31 mouse cellular contexts compared by ENCODE assay signal in genomic region chr4:141711250-141711649, GRCm38 (mm10). TPM values are rescaled to one million over a fixed set of nuclear protein-coding genes. Genes with fewer than 3 reads are reported as not detected.
DNase-seq lines count a peak whose midpoint lies in the region; TF ChIP-seq lines count a peak whose summit lies in the region.
"Had no signal": no experiment of that assay in that cellular context is flagged by ENCODE, and none has a peak within 500 bp of the region (broad histone marks: within the 10 kb centered on the region; RNA-seq: fewer than 3 reads in every experiment).

No protein-coding gene starts in this region.

- H3K4me3 ChIP-seq in left cerebral cortex, adult 2 months: no peak overlapping the region
- H3K4me3 ChIP-seq in thymus, adult 2 months (ENCODE audit: control insufficient read depth, insufficient read depth, low read length): no peak overlapping the region
- H3K4me3 ChIP-seq: embryonic facial prominence, embryonic 12.5 days; embryonic facial prominence, embryonic 15.5 days; hindbrain, embryonic 12.5 days; hindbrain, embryonic 15.5 days had no signal

- DNase-seq in frontal cortex, postnatal 36 days (ENCODE audit: low spot score in 2 of 2): peak; percentile 21 to 49
- no peak for DNase-seq in frontal cortex, postnatal 25 days (ENCODE audit: low spot score in 2 of 2)
- no peak for DNase-seq in left cerebral cortex, adult 2 months (ENCODE audit: extremely low spot score in 1 of 2, low spot score in 2 of 2)
- no peak for DNase-seq in left cerebral cortex, adult 11 months (ENCODE audit: low spot score)
- peak; percentile 59 for DNase-seq in right cerebral cortex, adult 18-20 months
- no peak for DNase-seq in right cerebral cortex, postnatal 4 days
- no peak for DNase-seq in thymus, adult 2 months
- DNase-seq: adrenal gland, postnatal 10 days; adrenal gland, postnatal 36 days; B cell, adult 2 months; cerebellum, adult 11 months; cerebellum, adult 2 months; cerebellum, adult 9-11 months; cerebellum, postnatal 25 days; forebrain, postnatal 0 days; gastrocnemius, postnatal 14 days; heart, adult 11 months had no signal

- H3K27ac ChIP-seq in left cerebral cortex, adult 2 months: peak overlapping the region; percentile 2; the same call in 1 of the 2 replicates
- H3K27ac ChIP-seq in thymus, adult 2 months (ENCODE audit: control insufficient read depth, insufficient read depth, low read length): no peak overlapping the region
- H3K27ac ChIP-seq: embryonic facial prominence, embryonic 12.5 days; embryonic facial prominence, embryonic 15.5 days; hindbrain, embryonic 12.5 days; hindbrain, embryonic 15.5 days had no signal

- WGBS in thymus, adult 2 months: 94% methylated on average over 1 of the region's 1 CpGs

- intact Hi-C loops in left cerebral cortex, adult 2 months (cut with DNase I): no loop called here

- no peak for TF ChIP-seq POLR2A in thymus, adult 2 months (IDR thresholded peaks at IDR 0.05; ENCODE audit: control insufficient read depth, extremely low read depth, insufficient read depth, low read length, poor library complexity)

- H3K4me1 ChIP-seq in thymus, adult 2 months (replicated peaks; ENCODE audit: control insufficient read depth, insufficient read depth, low read length): no peaks in the 10 kb centered on the region; the same call in 1 of the 2 replicates
- H3K4me1 ChIP-seq: hindbrain, embryonic 12.5 days; hindbrain, embryonic 15.5 days had no signal

- H3K36me3 ChIP-seq in thymus, adult 2 months (ENCODE audit: control insufficient read depth, insufficient read depth, low read length): peaks cover 36% of the 10 kb centered on the region

- no peaks in the 10 kb centered on the region for H3K27me3 ChIP-seq in thymus, adult 2 months (ENCODE audit: control insufficient read depth, insufficient read depth, low read length)
- H3K27me3 ChIP-seq: CH12.LX; embryonic facial prominence, embryonic 12.5 days; embryonic facial prominence, embryonic 15.5 days; hindbrain, embryonic 12.5 days; hindbrain, embryonic 15.5 days; Patski had no signal

- TF ChIP-seq CTCF in left cerebral cortex, adult 2 months (IDR thresholded peaks at IDR 0.05): no peak
- no peak for TF ChIP-seq CTCF in thymus, adult 2 months (IDR thresholded peaks at IDR 0.05; ENCODE audit: borderline replicate concordance, control insufficient read depth, extremely low read depth, insufficient read depth, low read length, poor library complexity)

RNA-seq across cellular contexts. Expression of gene Ddi2, which starts 12.0 kb away (rescaled TPM):
- 10 to 100 TPM; 47.8 to 48.5 TPM for total RNA-seq in left cerebral cortex, adult 2 months (2021)
- polyA plus RNA-seq in thymus, adult 2 months (2012; rRNA removed): 15.6 and 25.5 TPM in 2 replicates

RNA-seq across cellular contexts. Expression of gene Rsc1a1, which starts 25.9 kb away (rescaled TPM):
- 1 to 10 TPM; 1.1 to 1.2 TPM for total RNA-seq in left cerebral cortex, adult 2 months (2021)
- 8.5 and 14.4 TPM in 2 replicates for polyA plus RNA-seq in thymus, adult 2 months (2012; rRNA removed)
- total RNA-seq: adrenal gland, adult 18-20 months; heart, postnatal 25 days had no signal
- polyA plus RNA-seq: embryonic facial prominence, embryonic 12.5 days; embryonic facial prominence, embryonic 15.5 days; heart, postnatal 0 days had no signal

RNA-seq across cellular contexts. Expression of gene Agmat, which starts 35.2 kb away (rescaled TPM):
- total RNA-seq in left cerebral cortex, adult 2 months (2021): 1 to 10 TPM; 2.0 to 2.7 TPM
- 0.18 and 0.92 TPM in 2 replicates for polyA plus RNA-seq in thymus, adult 2 months (2012; rRNA removed)
- total RNA-seq: CH12.LX; common myeloid progenitor, adult 5-6 weeks; forebrain, postnatal 0 days; hematopoietic stem cell, adult 5-6 weeks had no signal
- polyA plus RNA-seq: embryonic facial prominence, embryonic 12.5 days; forebrain, embryonic 11.5 days; forebrain, embryonic 14.5 days; forebrain, postnatal 0 days; G1E; hindbrain, embryonic 12.5 days; Patski had no signal

RNA-seq across cellular contexts. Expression of gene Plekhm2, which starts 46.6 kb away (rescaled TPM):
- total RNA-seq in left cerebral cortex, adult 2 months (2021): 10 to 100 TPM; 90.1 to 94.2 TPM
- polyA plus RNA-seq in thymus, adult 2 months (2012; rRNA removed): 58.5 and 71.4 TPM in 2 replicates

Comparison
In these comparisons a context has a peak if more than half of its experiments do, and no peak if none do; other contexts are left out.
1. DNase-seq: peak in frontal cortex, postnatal 36 days (2 of 2) and right cerebral cortex, adult 18-20 months (single experiment); none in frontal cortex, postnatal 25 days (0 of 2), left cerebral cortex, adult 2 months (0 of 2), left cerebral cortex, adult 11 months (single experiment), right cerebral cortex, postnatal 4 days (single experiment) and thymus, adult 2 months (single experiment).